Mouse (Mus musculus): ENCODE measurements around the gene Dysf. TPM values are rescaled to one million over a fixed set of nuclear protein-coding genes. Genes with fewer than 3 reads are reported as not detected.

Gene Dysf
- polyA plus RNA-seq, 2 experiments, result 1.6 to 1.9 TPM

DNA sequence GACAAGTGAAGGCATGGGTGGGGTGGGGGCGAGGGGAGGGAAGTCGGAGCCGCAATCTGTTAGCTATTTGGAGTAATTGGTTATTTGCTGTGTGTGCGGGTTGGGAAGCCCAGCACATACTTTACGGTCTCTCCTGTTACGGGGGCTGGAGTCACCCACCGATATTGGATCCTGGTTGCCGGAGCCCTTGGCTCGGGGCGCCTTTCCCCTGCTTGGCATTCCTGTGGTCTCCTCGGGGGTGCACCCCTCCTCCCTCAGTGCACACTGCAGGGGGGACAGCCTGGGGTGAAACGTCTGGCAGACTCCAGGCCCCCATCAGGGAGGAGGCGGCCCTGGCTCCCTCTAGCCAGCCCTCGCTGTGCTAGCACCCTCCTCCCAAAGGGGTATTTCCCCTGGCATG, 159.2 kb downstream of the Dysf start:
- TF ChIP-seq EP300 (IDR thresholded peaks at IDR 0.05; ENCODE audit: low read depth) (no peak), CTCF (IDR thresholded peaks at IDR 0.05; ENCODE audit: low read depth) (no peak)
- WGBS (ENCODE audit: insufficient replicate concordance), result 65% methylated on average over 14 of the region's 14 CpGs
- Histone ChIP-seq H3K4me2 (ENCODE audit: low read depth) (no peak overlapping the region), H3K4me1 (replicated peaks; ENCODE audit: control insufficient read depth in 2 of 2, insufficient read depth in 2 of 2, low read length in 1 of 2) (no peaks in the 10 kb centered on the region), H3K27ac (no peak overlapping the region), H3K9ac (replicated peaks) (no peak overlapping the region), H3K36me3 (replicated peaks; ENCODE audit: control insufficient read depth, insufficient read depth, low read depth) (no peaks in the 10 kb centered on the region), H3K27me3 (ENCODE audit: control insufficient read depth, insufficient read depth, low read length) (no peaks in the 10 kb centered on the region), H3K9me3 (ENCODE audit: control insufficient read depth, low read length) (no peaks in the 10 kb centered on the region), H3K4me3 (ENCODE audit: insufficient read depth in 1 of 2, low read depth in 2 of 2, low read length in 2 of 2) (no peak overlapping the region)
- DNase-seq (ENCODE audit: low read depth in 3 of 3, low spot score in 3 of 3) (no peak), ATAC-seq (ENCODE audit: insufficient read depth) (no peak)

DNA sequence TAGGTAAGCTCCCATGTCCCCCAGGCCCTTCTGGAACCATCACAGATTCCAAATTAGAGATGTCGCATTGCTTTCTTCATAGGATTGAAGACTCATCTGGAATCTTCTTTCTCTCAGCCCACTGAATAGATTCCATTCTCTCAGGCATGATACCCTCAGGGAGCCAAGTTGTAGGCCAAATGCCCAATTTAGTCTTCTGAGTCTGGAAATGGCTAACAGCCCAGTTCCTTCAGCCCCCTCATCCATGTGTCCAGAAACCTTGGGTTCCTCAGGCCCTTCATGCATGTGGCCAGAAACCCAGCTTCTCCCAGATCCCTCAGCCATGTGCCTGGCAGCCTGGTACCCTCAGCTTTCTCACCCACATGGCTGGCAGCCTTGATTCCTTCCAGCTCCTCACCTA, 160.2 kb downstream of the Dysf start:
- no peaks in the 10 kb centered on the region for H3K27me3 ChIP-seq (ENCODE audit: control insufficient read depth, insufficient read depth, low read length)
- WGBS (ENCODE audit: insufficient replicate concordance), result 67% methylated on average over 1 of the region's 1 CpGs
- no peak for DNase-seq (ENCODE audit: low read depth in 3 of 3, low spot score in 3 of 3)
- no peaks in the 10 kb centered on the region for H3K9me3 ChIP-seq (ENCODE audit: control insufficient read depth, low read length)
- ATAC-seq (ENCODE audit: insufficient read depth), result no peak
- no peak overlapping the region for H3K4me3 ChIP-seq (ENCODE audit: insufficient read depth in 1 of 2, low read depth in 2 of 2, low read length in 2 of 2)
- no peaks in the 10 kb centered on the region for H3K4me1 ChIP-seq (replicated peaks; ENCODE audit: control insufficient read depth in 2 of 2, insufficient read depth in 2 of 2, low read length in 1 of 2)
- H3K27ac ChIP-seq, result no peak overlapping the region
- TF ChIP-seq EP300 (IDR thresholded peaks at IDR 0.05; ENCODE audit: low read depth), result no peak
- no peak for TF ChIP-seq CTCF (IDR thresholded peaks at IDR 0.05; ENCODE audit: low read depth)
- H3K9ac ChIP-seq (replicated peaks), result no peak overlapping the region
- no peaks in the 10 kb centered on the region for H3K36me3 ChIP-seq (replicated peaks; ENCODE audit: control insufficient read depth, insufficient read depth, low read depth)
- no peak overlapping the region for H3K4me2 ChIP-seq (ENCODE audit: low read depth)

DNA sequence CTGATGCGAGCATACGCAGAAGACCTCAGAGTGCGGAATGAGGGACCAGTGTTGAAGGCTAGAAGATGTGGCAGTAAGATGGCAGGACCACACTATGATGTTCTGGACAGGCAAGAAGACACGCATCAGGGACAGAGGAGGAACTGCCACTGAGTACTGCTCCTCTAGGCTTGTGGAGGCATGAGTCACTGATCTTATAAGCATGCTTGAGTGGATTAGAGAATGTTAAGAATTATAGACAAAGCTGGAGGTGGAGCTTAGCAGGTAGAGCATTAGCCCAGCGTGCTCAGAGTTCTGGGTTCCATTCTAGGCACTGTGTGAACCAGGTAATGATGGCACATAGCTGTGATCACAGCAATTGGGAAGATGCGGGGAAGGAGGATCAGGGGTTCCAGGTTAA, 165.2 kb downstream of the Dysf start:
- DNase-seq (ENCODE audit: low read depth in 3 of 3, low spot score in 3 of 3) (no peak), ATAC-seq (ENCODE audit: insufficient read depth) (no peak)
- Histone ChIP-seq H3K36me3 (replicated peaks; ENCODE audit: control insufficient read depth, insufficient read depth, low read depth) (no peaks in the 10 kb centered on the region), H3K4me2 (ENCODE audit: low read depth) (no peak overlapping the region), H3K9me3 (ENCODE audit: control insufficient read depth, low read length) (no peaks in the 10 kb centered on the region), H3K9ac (replicated peaks) (no peak overlapping the region), H3K27me3 (ENCODE audit: control insufficient read depth, insufficient read depth, low read length) (no peaks in the 10 kb centered on the region), H3K4me3 (ENCODE audit: insufficient read depth in 1 of 2, low read depth in 2 of 2, low read length in 2 of 2) (no peak overlapping the region), H3K4me1 (replicated peaks; ENCODE audit: control insufficient read depth in 2 of 2, insufficient read depth in 2 of 2, low read length in 1 of 2) (no peaks in the 10 kb centered on the region), H3K27ac (no peak overlapping the region)
- TF ChIP-seq EP300 (IDR thresholded peaks at IDR 0.05; ENCODE audit: low read depth), result no peak
- no peak for TF ChIP-seq CTCF (IDR thresholded peaks at IDR 0.05; ENCODE audit: low read depth)
- WGBS (ENCODE audit: insufficient replicate concordance), result 69% methylated on average over 6 of the region's 6 CpGs

DNA sequence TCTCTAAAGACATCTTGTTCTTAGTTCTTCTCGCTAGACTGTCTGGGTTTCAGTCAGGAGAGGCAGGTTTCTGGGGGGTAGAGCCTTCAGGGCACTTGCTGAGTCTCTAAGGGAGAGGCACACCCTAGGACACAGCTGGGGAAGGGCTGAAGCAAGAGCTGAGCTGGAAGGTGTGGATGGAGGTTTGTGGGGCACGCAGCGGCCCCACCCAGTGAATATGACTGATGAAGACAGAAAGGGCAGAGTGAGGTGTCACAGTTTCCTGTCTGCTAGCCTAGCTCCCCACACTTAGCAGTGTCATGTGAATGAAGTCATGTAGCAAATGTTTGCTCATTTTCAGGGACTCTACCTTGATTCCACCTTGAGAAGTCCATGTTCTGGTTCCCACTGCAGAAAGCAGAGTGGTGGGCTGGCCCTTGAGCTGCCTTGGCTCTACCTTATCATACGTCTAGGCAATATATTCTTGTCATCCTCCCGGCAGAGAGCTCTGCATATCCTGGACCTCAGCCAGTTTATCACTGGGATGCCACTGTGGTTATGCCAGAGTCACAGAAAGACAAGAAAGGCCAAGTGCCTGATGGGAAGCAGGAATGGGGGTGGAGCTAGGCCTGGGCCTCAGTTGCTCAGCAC, 170.5 kb downstream of the Dysf start:
- H3K36me3 ChIP-seq (replicated peaks; ENCODE audit: control insufficient read depth, insufficient read depth, low read depth), result no peaks in the 10 kb centered on the region
- no peak overlapping the region for H3K4me2 ChIP-seq (ENCODE audit: low read depth)
- no peaks in the 10 kb centered on the region for H3K4me1 ChIP-seq (replicated peaks; ENCODE audit: control insufficient read depth in 2 of 2, insufficient read depth in 2 of 2, low read length in 1 of 2)
- H3K27ac ChIP-seq, result no peak overlapping the region
- H3K27me3 ChIP-seq (ENCODE audit: control insufficient read depth, insufficient read depth, low read length), result no peaks in the 10 kb centered on the region
- no peak for ATAC-seq (ENCODE audit: insufficient read depth)
- no peaks in the 10 kb centered on the region for H3K9me3 ChIP-seq (ENCODE audit: control insufficient read depth, low read length)
- no peak overlapping the region for H3K4me3 ChIP-seq (ENCODE audit: insufficient read depth in 1 of 2, low read depth in 2 of 2, low read length in 2 of 2)
- TF ChIP-seq EP300 (IDR thresholded peaks at IDR 0.05; ENCODE audit: low read depth), result no peak
- TF ChIP-seq CTCF (IDR thresholded peaks at IDR 0.05; ENCODE audit: low read depth), result no peak
- no peak for DNase-seq (ENCODE audit: low read depth in 3 of 3, low spot score in 3 of 3)
- WGBS (ENCODE audit: insufficient replicate concordance), result 55% methylated on average over 5 of the region's 5 CpGs
- no peak overlapping the region for H3K9ac ChIP-seq (replicated peaks)

DNA sequence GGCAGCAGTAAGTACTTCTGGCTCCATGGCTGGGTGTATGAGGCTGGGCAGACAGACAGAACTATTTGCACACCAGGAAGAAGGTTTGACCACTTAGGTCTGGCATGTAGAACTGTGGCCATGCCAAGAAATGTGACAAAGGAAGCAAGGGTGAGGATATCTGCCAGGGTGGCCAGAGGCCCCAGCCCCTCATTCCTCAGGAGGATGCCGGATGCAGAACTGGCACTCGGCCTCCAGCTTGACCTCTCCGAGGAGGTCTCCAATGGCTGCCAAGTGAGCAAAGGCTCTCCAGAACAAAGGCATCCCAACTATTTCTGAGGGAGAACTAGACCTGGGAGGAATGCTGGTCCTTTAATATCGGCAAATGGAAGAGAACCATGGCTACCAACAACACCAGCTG, 173.1 kb downstream of the Dysf start:
- Histone ChIP-seq H3K4me1 (replicated peaks; ENCODE audit: control insufficient read depth in 2 of 2, insufficient read depth in 2 of 2, low read length in 1 of 2) (no peaks in the 10 kb centered on the region), H3K36me3 (replicated peaks; ENCODE audit: control insufficient read depth, insufficient read depth, low read depth) (no peaks in the 10 kb centered on the region), H3K4me2 (ENCODE audit: low read depth) (no peak overlapping the region), H3K27me3 (ENCODE audit: control insufficient read depth, insufficient read depth, low read length) (no peaks in the 10 kb centered on the region), H3K27ac (no peak overlapping the region), H3K9me3 (ENCODE audit: control insufficient read depth, low read length) (no peaks in the 10 kb centered on the region), H3K9ac (replicated peaks) (no peak overlapping the region), H3K4me3 (ENCODE audit: insufficient read depth in 1 of 2, low read depth in 2 of 2, low read length in 2 of 2) (no peak overlapping the region)
- TF ChIP-seq CTCF (IDR thresholded peaks at IDR 0.05; ENCODE audit: low read depth), result no peak
- no peak for TF ChIP-seq EP300 (IDR thresholded peaks at IDR 0.05; ENCODE audit: low read depth)
- ATAC-seq (ENCODE audit: insufficient read depth) (no peak), DNase-seq (ENCODE audit: low read depth in 3 of 3, low spot score in 3 of 3) (no peak)
- 68% methylated on average over 4 of the region's 4 CpGs for WGBS (ENCODE audit: insufficient replicate concordance)

All from liver, embryonic 14.5 days (tissue).